ENCODE assay signal across 7 mouse cellular contexts in the genomic region with DNA sequence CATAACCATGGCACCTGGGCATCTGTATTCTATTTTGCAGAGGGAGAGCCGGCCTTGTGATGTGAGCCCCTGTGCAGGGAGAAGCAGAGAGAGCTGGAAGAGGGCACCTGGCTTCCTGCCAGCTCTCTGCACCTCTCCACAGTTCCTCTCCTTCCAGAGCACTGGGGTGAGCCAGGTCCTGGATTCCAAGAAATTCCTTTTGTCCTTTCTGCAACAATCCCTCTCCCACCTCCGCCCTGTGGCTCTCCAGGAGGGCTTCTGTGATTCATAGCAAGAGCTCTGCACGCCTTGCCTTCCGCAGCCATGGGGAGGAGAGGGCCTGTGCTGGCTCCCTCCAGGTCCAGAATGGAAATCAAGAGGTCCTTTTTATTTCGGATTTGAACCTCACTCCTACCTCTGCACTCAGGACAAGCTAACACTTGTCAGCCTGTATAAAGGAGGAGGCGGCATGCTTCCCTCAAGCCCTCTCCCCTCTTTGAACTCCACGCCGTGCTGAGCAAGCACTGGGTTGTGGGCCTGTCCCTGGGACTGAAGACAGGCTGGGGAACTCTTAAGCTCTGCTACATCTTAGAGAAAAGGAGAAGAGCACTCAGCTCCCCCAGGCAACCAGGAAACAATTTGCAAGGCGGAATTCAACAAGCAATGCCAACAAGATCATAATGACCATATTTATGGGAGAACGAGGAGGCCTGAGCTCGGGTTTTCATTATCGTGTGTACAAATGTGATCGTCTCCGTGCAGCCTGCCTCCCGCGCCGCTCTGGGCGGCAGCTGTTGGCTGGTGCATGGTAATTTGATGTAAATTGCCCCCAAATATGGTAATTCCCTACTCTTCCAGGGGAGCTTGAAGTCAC. TPM values are rescaled to one million over a fixed set of nuclear protein-coding genes. Genes with fewer than 3 reads are reported as not detected.
DNase-seq lines count a peak whose midpoint lies in the region; ATAC-seq and TF ChIP-seq lines count a peak whose summit lies in the region.

No protein-coding gene starts in this region.

- no peak for TF ChIP-seq CTCF in spleen, adult 2 months (IDR thresholded peaks at IDR 0.05; ENCODE audit: extremely low read depth, insufficient read depth, insufficient read length, insufficient replicate concordance)

- H3K27me3 ChIP-seq in spleen, adult 2 months (ENCODE audit: control insufficient read depth, insufficient read depth, low read length), result no peaks in the 10 kb centered on the region
- H3K27me3 ChIP-seq in embryonic facial prominence, embryonic 15.5 days, result peaks cover 33% of the 10 kb centered on the region
- H3K27me3 ChIP-seq in hindbrain, embryonic 16.5 days (replicated peaks; ENCODE audit: control insufficient read depth, insufficient read depth, low read length), result no peaks in the 10 kb centered on the region
- H3K27me3 ChIP-seq in midbrain, embryonic 14.5 days (ENCODE audit: control insufficient read depth, insufficient read depth, low read length), result peaks cover 25% of the 10 kb centered on the region

- H3K9me3 ChIP-seq in embryonic facial prominence, embryonic 15.5 days (replicated peaks), result no peaks in the 10 kb centered on the region
- no peaks in the 10 kb centered on the region for H3K9me3 ChIP-seq in hindbrain, embryonic 16.5 days (ENCODE audit: control insufficient read depth, low read length)
- H3K9me3 ChIP-seq in midbrain, embryonic 14.5 days (ENCODE audit: control insufficient read depth, low read length), result no peaks in the 10 kb centered on the region

- no peak for DNase-seq in spleen, adult 2 months (ENCODE audit: low read depth in 1 of 2, low spot score in 2 of 2)
- no peak for DNase-seq in spleen, adult 18-20 months
- peak; percentile 82 for DNase-seq in midbrain, embryonic 14.5 days
- no peak for DNase-seq in adipocyte (ENCODE audit: low spot score)
- DNase-seq in layer of hippocampus, postnatal 36 days, result no peak

- TF ChIP-seq POLR2A in spleen, adult 2 months (IDR thresholded peaks at IDR 0.05; ENCODE audit: low read depth, low read length), result no peak

- H3K4me3 ChIP-seq in spleen, adult 2 months (ENCODE audit: extremely low read depth, insufficient read depth, insufficient read length), result peak overlapping the region; percentile 0; the same call in 1 of the 2 replicates
- H3K4me3 ChIP-seq in embryonic facial prominence, embryonic 15.5 days (replicated peaks), result peak overlapping the region; percentile 12
- H3K4me3 ChIP-seq in hindbrain, embryonic 16.5 days (ENCODE audit: low read length), result no peak overlapping the region
- no peak overlapping the region for H3K4me3 ChIP-seq in midbrain, embryonic 14.5 days (replicated peaks; ENCODE audit: low read depth, low read length)

- H3K27ac ChIP-seq in spleen, adult 2 months (ENCODE audit: insufficient read depth, low read length), result no peak overlapping the region
- peak overlapping the region; percentile 87 for H3K27ac ChIP-seq in embryonic facial prominence, embryonic 15.5 days (replicated peaks)
- peak overlapping the region; percentile 48 for H3K27ac ChIP-seq in hindbrain, embryonic 16.5 days (ENCODE audit: low read depth, low read length)
- H3K27ac ChIP-seq in midbrain, embryonic 14.5 days (replicated peaks; ENCODE audit: low read depth, low read length), result peak overlapping the region; percentile 80

- no peaks in the 10 kb centered on the region for H3K36me3 ChIP-seq in spleen, adult 2 months (ENCODE audit: control insufficient read depth, insufficient read depth, low read length)
- H3K36me3 ChIP-seq in embryonic facial prominence, embryonic 15.5 days, result no peaks in the 10 kb centered on the region
- H3K36me3 ChIP-seq in hindbrain, embryonic 16.5 days (ENCODE audit: control insufficient read depth, insufficient read depth, low read length), result no peaks in the 10 kb centered on the region
- no peaks in the 10 kb centered on the region for H3K36me3 ChIP-seq in midbrain, embryonic 14.5 days (ENCODE audit: control insufficient read depth, insufficient read depth, low read length)

- H3K4me2 ChIP-seq in embryonic facial prominence, embryonic 15.5 days (replicated peaks), result peak overlapping the region; percentile 39
- H3K4me2 ChIP-seq in hindbrain, embryonic 16.5 days (ENCODE audit: low read length), result peak overlapping the region; percentile 29
- peak overlapping the region; percentile 32 for H3K4me2 ChIP-seq in midbrain, embryonic 14.5 days (ENCODE audit: low read length)

- ATAC-seq in embryonic facial prominence, embryonic 15.5 days (ENCODE audit: insufficient number of reproducible peaks, low FRiP score, low TSS enrichment, low read depth), result 0 out of 2 replicates have a peak, but pooled peaks have one; percentile 36
- ATAC-seq in hindbrain, embryonic 16.5 days, result peak; percentile 46; the same call in 1 of the 2 replicates
- peak; percentile 41; the same call in 1 of the 2 replicates for ATAC-seq in midbrain, embryonic 14.5 days (ENCODE audit: low FRiP score, low TSS enrichment)

- WGBS in spleen, adult 2 months, result 38% methylated on average over 18 of the region's 18 CpGs
- WGBS in embryonic facial prominence, embryonic 15.5 days, result 6% methylated on average over 18 of the region's 18 CpGs
- WGBS in hindbrain, embryonic 16.5 days, result 6% methylated on average over 17 of the region's 18 CpGs
- 4% methylated on average over 18 of the region's 18 CpGs for WGBS in midbrain, embryonic 14.5 days

- no peak overlapping the region for H3K9ac ChIP-seq in embryonic facial prominence, embryonic 15.5 days
- peak overlapping the region; percentile 24; the same call in 1 of the 2 replicates for H3K9ac ChIP-seq in hindbrain, embryonic 16.5 days (ENCODE audit: low read depth, low read length)
- peak overlapping the region; percentile 24; the same call in 1 of the 2 replicates for H3K9ac ChIP-seq in midbrain, embryonic 14.5 days (replicated peaks; ENCODE audit: low read length)

- peaks cover 5% of the 10 kb centered on the region; the same call in 1 of the 2 replicates for H3K4me1 ChIP-seq in spleen, adult 2 months (ENCODE audit: control insufficient read depth, insufficient read depth, insufficient read length)
- H3K4me1 ChIP-seq in embryonic facial prominence, embryonic 15.5 days, result peaks cover 52% of the 10 kb centered on the region
- peaks cover 32% of the 10 kb centered on the region for H3K4me1 ChIP-seq in hindbrain, embryonic 16.5 days (ENCODE audit: control insufficient read depth, insufficient read depth, low read depth, low read length)
- peaks cover 48% of the 10 kb centered on the region for H3K4me1 ChIP-seq in midbrain, embryonic 14.5 days (ENCODE audit: control insufficient read depth, insufficient read depth, low read length)

RNA-seq across cellular contexts. Expression of a gene that starts 35.3 kb away (rescaled TPM):
- 4.1 and 5.5 TPM in 2 replicates for polyA plus RNA-seq in spleen, adult 2 months (2012; rRNA removed)
- 4.0 and 4.1 TPM in 2 replicates for polyA plus RNA-seq in embryonic facial prominence, embryonic 15.5 days (2015; fragmentation: Nextera tagmentation; extraction: Ambion mirVana)
- polyA plus RNA-seq in hindbrain, embryonic 16.5 days (2015; fragmentation: Nextera tagmentation; extraction: Ambion mirVana), result 20.8 and 22.5 TPM in 2 replicates
- polyA plus RNA-seq in midbrain, embryonic 14.5 days (2014; fragmentation: Nextera tagmentation; extraction: Ambion mirVana), result 14.7 and 15.2 TPM in 2 replicates
- total RNA-seq in layer of hippocampus, postnatal 36 days (2021), result 1 to 10 TPM; 8.1 to 8.7 TPM

Comparison
In these comparisons a context has a peak if more than half of its experiments do, and no peak if none do; other contexts are left out.
1. H3K4me3 ChIP-seq: peak in spleen, adult 2 months (single experiment) and embryonic facial prominence, embryonic 15.5 days (single experiment); none in hindbrain, embryonic 16.5 days (single experiment) and midbrain, embryonic 14.5 days (single experiment).
2. Peak in every context shown above with its lines, with median percentiles within 50 percentile points of each other: ATAC-seq and H3K4me2 ChIP-seq.